Mouse (Mus musculus) lung, postnatal 25 days (tissue): ENCODE measurements at regions not wholly inside any gene's neighbourhood (a gene's known extent, or its start where the extent isn't known, plus 50 kb on each side); places are given as distances from the start of the nearest gene placed in this dataset.
A peak's percentile ranks its signal among the peaks of the same experiment; 100 is the strongest.

ENCODE experiments used
- DNase-seq: peaks from one replicate; pipeline ENCODE4 v3.0.0; 2022; ENCODE audit warnings: low spot score

- no peak for DNase-seq
Observed at GRCm38 (mm10) chr19:24622776-24623175, 51.0 kb upstream of the Tmem252 start.

GRCm38 (mm10) chr19:24622309-24622708 lies 51.5 kb upstream of the Tmem252 start:
- no peak for DNase-seq

- peak; percentile 67 for DNase-seq
Observed at GRCm38 (mm10) chr19:24621610-24622220, 52.1 kb upstream of the Tmem252 start.

- no peak for DNase-seq
Observed at GRCm38 (mm10) chr19:24615762-24616310, 58.0 kb upstream of the Tmem252 start.

GRCm38 (mm10) chr19:24607884-24608283 lies 52.2 kb upstream of the Pip5k1b start:
- no peak for DNase-seq

- DNase-seq = peak; percentile 2
Observed at GRCm38 (mm10) chr19:24606390-24606976, 50.8 kb upstream of the Pip5k1b start.
